Mouse (Mus musculus) forebrain, embryonic 16.5 days (tissue): ENCODE measurements at regions not wholly inside any gene's neighbourhood (a gene's known extent, or its start where the extent isn't known, plus 50 kb on each side); places are given as distances from the start of the nearest gene placed in this dataset.

Experiments
- ATAC-seq: fragments of 200-750 bp; cut with Nextera tagmentation; 2 replicates; pipeline ENCODE4 v1.8.0; 2017; ENCODE audit warnings: mild to moderate bottlenecking, moderate library complexity
- H3K27ac ChIP-seq: fragments of 300-500 bp; sonication (generic); 2 replicates; pipeline ENCODE4 v1.5.1; 2014; ENCODE audit warnings: low read length, control low read depth
- H3K27me3 ChIP-seq: fragments of 300-500 bp; sonication (generic); replicated peaks from 2 replicates; pipeline ENCODE4 v1.6.1; 2014; ENCODE audit warnings: low read length; ENCODE audit not compliant: control insufficient read depth, insufficient read depth
- H3K36me3 ChIP-seq: fragments of 300-500 bp; sonication (generic); 2 replicates; pipeline ENCODE4 v1.6.1; 2014; ENCODE audit not compliant: control insufficient read depth, insufficient read depth
- H3K4me1 ChIP-seq: fragments of 300-500 bp; sonication (generic); replicated peaks from 2 replicates; pipeline ENCODE4 v1.6.1; 2014; ENCODE audit warnings: low read length; ENCODE audit not compliant: control insufficient read depth, insufficient read depth
- H3K4me2 ChIP-seq: fragments of 300-500 bp; sonication (generic); 2 replicates; pipeline ENCODE4 v1.6.1; 2014; ENCODE audit warnings: mild to moderate bottlenecking, low read length, control low read depth
- H3K4me3 ChIP-seq: fragments of 300-500 bp; sonication (generic); replicated peaks from 2 replicates; pipeline ENCODE4 v1.5.1; 2014; ENCODE audit warnings: mild to moderate bottlenecking, low read length, control low read depth
- H3K9ac ChIP-seq: fragments of 300-500 bp; sonication (generic); replicated peaks from 2 replicates; pipeline ENCODE4 v1.6.1; 2014; ENCODE audit warnings: low read depth, low read length, control low read depth
- H3K9me3 ChIP-seq: fragments of 300-500 bp; sonication (generic); 2 replicates; pipeline ENCODE4 v1.6.1; 2016; ENCODE audit warnings: low read length; ENCODE audit not compliant: control insufficient read depth
- WGBS: fragments of 180-500 bp; shearing (Covaris S2); extraction: QIAGEN DNeasy Blood & Tissue Kit; methylation state at CpG from one replicate; pipeline ENCODE4 v1.1.7; 2014; 5-methylcytosine and 5-hydroxymethylcytosine counted together

DNA sequence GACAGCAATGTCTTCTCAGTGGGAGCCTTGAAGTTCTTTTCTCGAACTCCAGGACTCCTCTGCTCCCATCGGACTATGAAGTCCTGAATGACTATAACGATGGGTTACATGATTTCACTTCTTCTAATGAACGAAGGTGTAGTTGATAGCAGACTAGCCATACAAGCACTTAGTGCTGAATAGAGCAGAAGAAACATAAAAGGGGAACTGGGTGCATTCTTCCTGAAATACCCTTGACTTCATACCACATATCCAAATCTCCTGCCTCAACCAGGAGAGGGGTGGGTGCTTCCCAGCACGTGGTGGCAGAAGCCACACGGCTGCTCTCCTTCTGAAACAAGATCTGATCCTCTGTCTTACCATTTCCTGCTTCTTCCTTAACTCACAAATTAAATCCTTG is 407.4 kb downstream of the Atp23 start:
- no peaks in the 10 kb centered on the region for H3K27me3 ChIP-seq
- H3K9me3 ChIP-seq: no peaks in the 10 kb centered on the region
- no peak overlapping the region for H3K9ac ChIP-seq
- ATAC-seq: no peak
- no peak overlapping the region for H3K27ac ChIP-seq
- no peak overlapping the region for H3K4me3 ChIP-seq
- no peak overlapping the region for H3K4me2 ChIP-seq
- H3K36me3 ChIP-seq: no peaks in the 10 kb centered on the region
- 82% methylated on average over 6 of the region's 6 CpGs for WGBS
- H3K4me1 ChIP-seq: no peaks in the 10 kb centered on the region

DNA sequence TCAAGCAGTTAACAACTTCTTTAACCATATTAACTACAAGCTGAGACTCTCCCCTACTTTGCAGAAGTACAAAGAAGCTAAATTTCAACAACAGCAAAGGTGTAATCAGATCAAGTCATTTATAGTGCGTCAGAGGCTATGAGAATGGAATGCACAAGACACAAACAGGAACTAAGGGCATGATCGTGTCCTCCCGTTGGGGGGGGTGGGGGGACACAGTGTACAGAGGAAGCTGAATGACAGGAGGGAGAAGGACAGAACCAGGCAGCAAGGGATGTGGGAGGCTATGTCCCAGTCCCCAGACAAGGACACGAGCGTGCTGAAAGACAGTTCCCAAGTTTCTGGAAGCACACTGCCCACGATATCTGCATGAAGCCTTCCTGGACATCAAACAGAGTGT is 408.9 kb downstream of the Atp23 start:
- no peak overlapping the region for H3K4me2 ChIP-seq
- no peaks in the 10 kb centered on the region for H3K9me3 ChIP-seq
- no peak overlapping the region for H3K4me3 ChIP-seq
- no peaks in the 10 kb centered on the region for H3K36me3 ChIP-seq
- 88% methylated on average over 6 of the region's 6 CpGs for WGBS
- H3K4me1 ChIP-seq: no peaks in the 10 kb centered on the region
- H3K27me3 ChIP-seq: no peaks in the 10 kb centered on the region
- H3K9ac ChIP-seq: no peak overlapping the region
- H3K27ac ChIP-seq: no peak overlapping the region
- no peak for ATAC-seq

DNA sequence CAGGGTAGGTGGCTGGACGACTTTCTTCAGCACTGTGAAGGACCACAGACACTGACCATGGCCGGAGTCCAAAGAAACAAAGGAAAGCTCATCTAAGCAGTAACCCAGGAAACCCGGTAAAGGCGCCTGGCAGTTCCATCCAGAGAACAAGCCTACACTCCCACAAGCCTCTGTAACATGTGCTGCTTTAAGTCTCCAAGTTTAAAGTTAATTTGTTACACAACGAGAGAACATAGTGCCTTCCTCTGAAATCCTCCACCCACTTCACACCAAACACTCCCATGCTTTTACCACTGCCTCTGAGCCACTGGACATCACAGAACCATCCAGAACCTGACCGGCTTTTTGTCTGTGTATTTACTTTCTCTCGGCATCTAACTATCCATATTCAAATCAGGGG is 416.0 kb downstream of the Atp23 start:
- Histone ChIP-seq H3K4me3 (no peak overlapping the region), H3K27me3 (no peaks in the 10 kb centered on the region), H3K27ac (no peak overlapping the region), H3K9me3 (peaks cover 3% of the 10 kb centered on the region; the same call in 1 of the 2 replicates), H3K9ac (no peak overlapping the region), H3K36me3 (no peaks in the 10 kb centered on the region), H3K4me1 (no peaks in the 10 kb centered on the region), H3K4me2 (no peak overlapping the region)
- ATAC-seq: no peak
- 88% methylated on average over 7 of the region's 7 CpGs for WGBS

DNA sequence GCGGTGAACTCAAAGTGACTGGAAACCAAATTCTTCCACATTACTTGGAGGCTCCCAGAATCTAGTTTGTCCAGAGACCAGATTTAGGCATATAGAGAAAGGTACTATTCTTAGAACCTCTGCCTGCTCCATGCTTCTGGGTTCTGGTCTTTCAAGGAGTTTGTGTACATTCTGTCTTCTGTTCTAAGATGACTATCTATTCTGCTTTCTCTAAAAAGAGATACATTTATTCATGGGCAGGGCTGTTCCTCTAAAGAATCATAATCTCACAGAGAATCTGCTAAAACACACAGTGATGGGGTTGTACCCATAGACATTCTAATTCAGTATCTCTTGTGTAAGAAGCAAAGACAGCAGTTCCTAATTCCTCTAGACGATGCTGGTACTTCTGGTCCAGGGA is 417.7 kb downstream of the Atp23 start:
- H3K36me3 ChIP-seq: no peaks in the 10 kb centered on the region
- no peak overlapping the region for H3K4me2 ChIP-seq
- peaks cover 3% of the 10 kb centered on the region; the same call in 1 of the 2 replicates for H3K9me3 ChIP-seq
- 93% methylated on average over 2 of the region's 2 CpGs for WGBS
- H3K27me3 ChIP-seq: no peaks in the 10 kb centered on the region
- H3K27ac ChIP-seq: no peak overlapping the region
- H3K4me3 ChIP-seq: no peak overlapping the region
- no peak overlapping the region for H3K9ac ChIP-seq
- no peaks in the 10 kb centered on the region for H3K4me1 ChIP-seq
- no peak for ATAC-seq

DNA sequence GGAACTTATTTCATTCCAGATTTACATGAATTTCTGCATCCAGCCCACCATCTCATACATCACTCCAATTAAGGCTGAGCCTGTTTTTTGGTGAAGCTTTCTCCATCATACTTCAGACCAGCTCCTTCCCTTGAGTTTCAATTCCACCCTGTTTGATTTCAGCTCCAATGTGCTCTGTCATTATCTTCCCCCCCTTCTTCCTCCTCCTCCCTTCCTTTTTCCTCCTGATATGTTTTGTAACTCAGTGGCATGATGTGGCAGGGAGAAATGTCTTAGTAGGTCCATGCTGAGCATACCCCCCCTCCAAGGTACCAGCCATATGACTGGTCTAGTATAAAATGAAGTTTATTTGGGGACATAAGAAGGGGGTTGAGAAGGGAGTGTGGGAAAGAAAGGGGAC is 420.8 kb downstream of the Atp23 start:
- Histone ChIP-seq H3K4me2 (no peak overlapping the region), H3K4me1 (no peaks in the 10 kb centered on the region), H3K9ac (no peak overlapping the region), H3K4me3 (no peak overlapping the region), H3K27ac (no peak overlapping the region), H3K27me3 (no peaks in the 10 kb centered on the region), H3K36me3 (no peaks in the 10 kb centered on the region), H3K9me3 (peaks cover 3% of the 10 kb centered on the region; the same call in 1 of the 2 replicates)
- no peak for ATAC-seq

DNA sequence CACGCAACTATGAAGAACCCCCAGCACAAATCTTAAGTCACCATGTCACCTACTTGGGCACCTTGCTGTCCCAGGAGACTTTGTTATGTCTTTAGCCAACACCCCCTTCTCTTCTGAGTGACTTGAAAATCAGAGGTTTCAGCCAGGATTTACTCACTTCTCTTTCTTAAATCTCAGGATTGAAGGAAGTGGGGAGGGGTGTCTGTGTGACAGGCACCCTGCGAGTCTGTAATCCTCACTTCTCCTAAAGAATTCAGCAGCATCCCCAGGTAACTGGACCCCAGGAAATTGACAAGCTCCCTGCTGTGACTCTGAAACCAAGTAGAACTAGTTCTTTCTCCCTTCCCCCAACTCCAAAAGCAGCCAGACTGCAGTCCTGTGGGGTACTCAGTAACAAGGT is 421.4 kb downstream of the Atp23 start:
- no peak overlapping the region for H3K9ac ChIP-seq
- no peak for ATAC-seq
- no peaks in the 10 kb centered on the region for H3K36me3 ChIP-seq
- no peaks in the 10 kb centered on the region for H3K4me1 ChIP-seq
- H3K4me2 ChIP-seq: no peak overlapping the region
- H3K4me3 ChIP-seq: no peak overlapping the region
- H3K27me3 ChIP-seq: no peaks in the 10 kb centered on the region
- 45% methylated on average over 2 of the region's 2 CpGs for WGBS
- H3K27ac ChIP-seq: no peak overlapping the region
- peaks cover 3% of the 10 kb centered on the region; the same call in 1 of the 2 replicates for H3K9me3 ChIP-seq

DNA sequence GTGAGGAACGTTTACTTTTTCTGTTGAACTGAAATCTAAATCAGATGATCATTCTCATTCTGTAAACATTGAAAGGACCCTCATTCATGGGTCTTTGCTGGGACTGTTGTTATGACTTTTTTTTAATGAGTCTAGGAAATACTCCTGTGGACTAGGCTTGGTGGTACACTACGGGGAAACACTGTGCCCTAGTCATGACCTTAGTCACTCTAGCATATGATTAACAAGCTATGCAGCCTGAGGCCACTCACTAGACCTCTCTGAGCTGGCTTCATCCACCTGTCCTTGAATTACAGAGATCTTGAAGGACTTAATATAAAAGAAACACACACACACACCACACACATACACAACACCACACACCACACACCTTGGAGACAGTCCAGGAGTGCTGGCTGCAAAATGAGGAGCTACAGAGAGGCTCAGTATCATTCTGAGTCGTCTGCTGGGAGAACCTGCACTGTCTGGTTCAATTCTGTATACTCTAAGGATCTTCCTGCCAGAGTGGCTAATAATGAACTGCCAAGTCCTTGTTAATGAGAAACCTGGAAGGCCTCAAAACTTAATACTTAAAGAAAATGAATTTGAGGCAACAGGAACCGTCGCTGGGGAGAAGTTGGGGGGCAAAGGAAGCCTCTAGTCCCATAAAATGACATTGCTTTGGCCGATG is 428.0 kb downstream of the Atp23 start:
- WGBS: 71% methylated on average over 6 of the region's 6 CpGs
- no peaks in the 10 kb centered on the region for H3K36me3 ChIP-seq
- no peak for ATAC-seq
- H3K27ac ChIP-seq: no peak overlapping the region
- no peaks in the 10 kb centered on the region for H3K27me3 ChIP-seq
- H3K4me1 ChIP-seq: no peaks in the 10 kb centered on the region
- H3K9me3 ChIP-seq: no peaks in the 10 kb centered on the region
- no peak overlapping the region for H3K4me2 ChIP-seq
- H3K9ac ChIP-seq: no peak overlapping the region
- H3K4me3 ChIP-seq: no peak overlapping the region

DNA sequence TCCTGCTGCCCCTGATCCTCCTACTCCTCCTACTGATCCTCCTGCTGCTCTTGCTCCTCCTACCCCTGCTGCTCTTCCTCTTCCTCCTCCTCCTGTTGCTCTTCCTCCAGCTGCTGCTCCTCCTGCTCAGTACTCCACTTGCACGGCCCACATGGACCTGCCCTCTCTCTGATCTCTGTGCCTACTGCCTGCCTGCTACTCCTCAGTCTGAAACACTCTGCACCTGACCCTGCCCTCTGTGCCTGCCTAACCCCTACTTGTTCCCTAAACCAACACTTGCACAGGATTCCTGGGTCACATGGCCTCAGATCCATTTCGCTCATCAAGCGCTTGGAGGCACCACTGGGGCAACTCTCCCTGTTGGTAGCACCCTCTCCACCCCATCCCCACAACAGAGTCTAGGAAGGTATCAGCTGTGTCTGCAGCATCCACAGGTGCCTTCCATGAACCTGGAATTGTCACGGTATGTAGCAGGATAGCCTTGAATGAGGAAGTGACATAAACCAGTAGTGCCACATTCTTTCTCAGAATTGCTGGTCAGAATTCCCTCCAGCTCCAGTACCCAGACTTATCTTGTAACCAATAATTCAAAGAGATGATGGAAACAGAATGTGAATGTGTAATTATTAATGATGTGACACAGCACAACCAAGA is 430.2 kb downstream of the Atp23 start:
- H3K27ac ChIP-seq: no peak overlapping the region
- 75% methylated on average over 4 of the region's 4 CpGs for WGBS
- no peak overlapping the region for H3K4me2 ChIP-seq
- no peak for ATAC-seq
- H3K4me3 ChIP-seq: no peak overlapping the region
- H3K4me1 ChIP-seq: no peaks in the 10 kb centered on the region
- H3K36me3 ChIP-seq: no peaks in the 10 kb centered on the region
- no peak overlapping the region for H3K9ac ChIP-seq
- peaks cover 3% of the 10 kb centered on the region; the same call in 1 of the 2 replicates for H3K9me3 ChIP-seq
- H3K27me3 ChIP-seq: no peaks in the 10 kb centered on the region

DNA sequence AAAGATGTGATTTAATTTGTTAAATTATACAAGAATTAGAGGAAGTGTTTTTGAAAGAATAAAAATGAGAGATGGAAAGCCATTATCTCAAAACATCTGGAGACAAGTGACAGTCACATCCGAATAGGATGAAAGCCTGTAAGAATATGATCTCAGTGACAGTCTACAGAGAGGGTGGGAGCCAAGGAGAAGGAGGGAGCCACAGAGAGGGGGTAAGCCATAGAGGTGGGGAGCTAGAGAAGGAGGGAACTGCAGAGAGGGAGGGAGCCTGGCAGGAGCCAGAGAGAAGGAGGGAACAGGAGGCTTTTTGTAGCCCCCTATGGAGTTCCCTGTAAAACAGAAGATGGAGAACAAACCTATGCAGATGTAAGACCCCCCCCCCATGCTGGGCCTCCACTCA is 438.4 kb downstream of the Atp23 start:
- H3K9me3 ChIP-seq: peaks cover 3% of the 10 kb centered on the region; the same call in 1 of the 2 replicates
- no peak overlapping the region for H3K9ac ChIP-seq
- no peak overlapping the region for H3K4me3 ChIP-seq
- no peaks in the 10 kb centered on the region for H3K4me1 ChIP-seq
- no peak overlapping the region for H3K4me2 ChIP-seq
- WGBS: 67% methylated on average over 1 of the region's 1 CpGs
- H3K36me3 ChIP-seq: no peaks in the 10 kb centered on the region
- H3K27me3 ChIP-seq: no peaks in the 10 kb centered on the region
- H3K27ac ChIP-seq: no peak overlapping the region
- ATAC-seq: peak; percentile 70; the same call in 1 of the 2 replicates
